Mouse (Mus musculus) CD4-positive, CD25-positive, alpha-beta regulatory T cell, adult 4 months (primary cell): ENCODE data around the gene Fscn2. TPM values are rescaled to one million over a fixed set of nuclear protein-coding genes. Genes with fewer than 3 reads are reported as not detected.
"Not testable (repeated sequence)": the region's sequence is repeated elsewhere in the genome, so short reads cannot be mapped to it uniquely, and the experiment has no call there.

Source experiments
- ATAC-seq: one replicate; pipeline ENCODE4 v1.8.0; 2017
- polyA plus RNA-seq, 2 experiments: library from polyadenylated mRNA; unstranded; fragments of 100-300 nt; shearing (Covaris generic); gene quantifications; one replicate each; pipeline ENCODE4 v1.2.1; 2017

Gene Fscn2
- polyA plus RNA-seq, 2 experiments from 2014 or later, result 0.67 to 0.99 TPM

- not testable (repeated sequence) for ATAC-seq
Observed at GRCm38 (mm10) chr11:120346383-120347034, 14.8 kb upstream of the Fscn2 start.

GRCm38 (mm10) chr11:120347301-120347700, 14.0 kb upstream of the Fscn2 start:
- peak; percentile 16 for ATAC-seq

GRCm38 (mm10) chr11:120347791-120348683, 13.3 kb upstream of the Fscn2 start, which contains the start of gene Actg1:
Gene Actg1 (minus strand): TSS chr11:120348542.
- peak; percentile 73 for ATAC-seq

GRCm38 (mm10) chr11:120348684-120349370, 12.5 kb upstream of the Fscn2 start:
- no peak for ATAC-seq

- no peak for ATAC-seq
Observed at GRCm38 (mm10) chr11:120349371-120349985, 11.9 kb upstream of the Fscn2 start.

- peak; percentile 19 for ATAC-seq
Observed at GRCm38 (mm10) chr11:120349986-120350702, 11.2 kb upstream of the Fscn2 start.

GRCm38 (mm10) chr11:120350711-120351110, 10.6 kb upstream of the Fscn2 start:
- ATAC-seq, result no peak

GRCm38 (mm10) chr11:120351250-120352092, 9.9 kb upstream of the Fscn2 start:
- no peak for ATAC-seq

GRCm38 (mm10) chr11:120352093-120352350, 9.3 kb upstream of the Fscn2 start:
- ATAC-seq, result not testable (repeated sequence)

- ATAC-seq, result no peak
Observed at GRCm38 (mm10) chr11:120352571-120353290, 8.6 kb upstream of the Fscn2 start.

GRCm38 (mm10) chr11:120353500-120354303, 7.6 kb upstream of the Fscn2 start:
- peak; percentile 78 for ATAC-seq

GRCm38 (mm10) chr11:120354304-120355276, 6.7 kb upstream of the Fscn2 start:
- ATAC-seq, result no peak

GRCm38 (mm10) chr11:120355277-120356039, 5.9 kb upstream of the Fscn2 start:
- no peak for ATAC-seq

GRCm38 (mm10) chr11:120356319-120356840, 5.0 kb upstream of the Fscn2 start:
- ATAC-seq, result no peak

- no peak for ATAC-seq
Observed at GRCm38 (mm10) chr11:120356900-120357299, 4.4 kb upstream of the Fscn2 start.

GRCm38 (mm10) chr11:120357791-120358401, 3.4 kb upstream of the Fscn2 start:
- ATAC-seq, result no peak

GRCm38 (mm10) chr11:120359391-120359790, 1.9 kb upstream of the Fscn2 start:
- ATAC-seq, result no peak
